Mouse (Mus musculus) erythroblast, embryonic 14.5 days (primary cell): ENCODE results near the gene Cdc14a. TPM values are rescaled to one million over a fixed set of nuclear protein-coding genes. Genes with fewer than 3 reads are reported as not detected.

Experiments
- H3K27me3 ChIP-seq: 2 replicates; pipeline ENCODE4 v1.6.1; 2012; ENCODE audit warnings: inconsistent platforms; ENCODE audit not compliant: control insufficient read depth
- H3K36me3 ChIP-seq: 2 replicates; pipeline ENCODE4 v1.6.1; 2012; ENCODE audit warnings: mild to moderate bottlenecking, inconsistent platforms; ENCODE audit not compliant: control insufficient read depth
- H3K4me1 ChIP-seq: 2 replicates; pipeline ENCODE4 v1.6.1; 2012; ENCODE audit warnings: inconsistent platforms; ENCODE audit not compliant: control insufficient read depth
- H3K4me3 ChIP-seq: replicated peaks from 2 replicates; pipeline ENCODE3; 2012; ENCODE audit warnings: moderate library complexity, mild to moderate bottlenecking, inconsistent platforms
- H3K9me3 ChIP-seq: 2 replicates; pipeline ENCODE4 v1.6.1; 2012; ENCODE audit warnings: low read length, inconsistent platforms, mixed read lengths; ENCODE audit not compliant: control insufficient read depth
- GATA1 ChIP-seq: IDR thresholded peaks from 2 replicates; pipeline ENCODE4 v1.6.1; 2012; ENCODE audit warnings: low read length, inconsistent platforms, mixed read lengths
- TAL1 ChIP-seq: IDR thresholded peaks from 3 replicates; pipeline ENCODE4 v1.6.1; 2012; ENCODE audit warnings: low read length, inconsistent platforms, mixed read lengths
- polyA plus RNA-seq: library from polyadenylated mRNA; stranded (reverse); fragments of >175 nt; gene quantifications from 2 replicates; pipeline ENCODE4 v1.2.3, GENCODE M21; 2012

The Cdc14a gene
- polyA plus RNA-seq, 1 experiment = 0.25 TPM

DNA sequence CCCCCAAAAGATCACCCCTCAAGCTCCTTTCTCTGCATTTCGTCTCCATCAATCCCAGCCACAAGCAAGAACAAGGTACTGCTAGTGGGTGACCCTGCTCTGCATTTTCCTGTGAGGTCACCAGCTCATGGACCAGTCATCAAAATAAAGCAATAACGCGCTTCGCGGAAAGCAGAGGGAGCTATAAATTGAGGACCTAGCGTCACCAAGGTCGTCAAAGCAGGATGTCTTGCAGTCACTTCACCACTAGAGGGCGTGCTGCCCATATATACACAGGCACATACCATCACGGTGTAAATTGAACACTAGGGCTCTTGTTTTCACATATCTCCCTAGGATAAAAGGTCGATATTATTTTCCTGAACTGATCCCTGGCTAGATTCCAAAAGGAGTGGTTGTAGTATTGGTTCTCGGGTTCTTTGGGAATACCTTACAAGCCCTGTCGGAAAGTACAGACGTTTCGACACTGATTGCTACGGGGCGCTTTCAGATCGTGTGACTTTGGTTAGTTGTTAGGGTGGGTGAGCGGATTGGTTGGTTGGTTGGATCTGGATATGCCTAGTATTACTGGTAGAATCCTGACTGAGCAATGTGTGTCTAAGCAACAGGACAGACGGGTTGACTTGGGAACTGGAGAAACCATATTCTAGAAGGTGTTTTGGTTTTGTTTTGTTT, 82.7 kb downstream of the Cdc14a start:
- H3K4me3 ChIP-seq = peak overlapping the region; percentile 9
- TF ChIP-seq GATA1 (no peak), TAL1 (no peak)
- no peaks in the 10 kb centered on the region for H3K9me3 ChIP-seq
- no peaks in the 10 kb centered on the region for H3K27me3 ChIP-seq
- H3K36me3 ChIP-seq = peaks cover 2% of the 10 kb centered on the region; the same call in 1 of the 2 replicates
- H3K4me1 ChIP-seq = peaks cover 7% of the 10 kb centered on the region

DNA sequence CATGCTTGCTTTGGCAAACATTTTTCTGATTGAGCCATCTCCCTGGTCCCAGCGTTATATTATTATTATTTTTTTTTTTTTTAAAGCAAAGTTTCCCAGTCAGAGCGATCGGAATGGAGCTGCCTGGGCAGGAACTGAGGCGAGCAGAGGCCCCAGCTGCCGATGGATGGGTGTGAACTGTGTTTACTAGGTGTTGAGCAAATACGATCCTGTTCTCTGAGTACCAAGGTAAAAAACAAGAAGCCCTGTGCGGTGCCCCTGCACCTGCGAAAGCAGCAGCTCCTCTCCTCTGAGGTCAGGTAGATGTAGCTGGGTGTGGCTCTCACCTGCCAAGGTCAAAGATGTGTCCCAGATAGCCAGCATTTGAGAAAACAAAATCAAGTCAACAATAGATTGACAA, 83.6 kb downstream of the Cdc14a start:
- no peaks in the 10 kb centered on the region for H3K27me3 ChIP-seq
- H3K4me1 ChIP-seq = peaks cover 7% of the 10 kb centered on the region
- H3K36me3 ChIP-seq = no peaks in the 10 kb centered on the region; the same call in 1 of the 2 replicates
- TF ChIP-seq TAL1 (no peak), GATA1 (no peak)
- no peak overlapping the region for H3K4me3 ChIP-seq
- H3K9me3 ChIP-seq = no peaks in the 10 kb centered on the region

DNA sequence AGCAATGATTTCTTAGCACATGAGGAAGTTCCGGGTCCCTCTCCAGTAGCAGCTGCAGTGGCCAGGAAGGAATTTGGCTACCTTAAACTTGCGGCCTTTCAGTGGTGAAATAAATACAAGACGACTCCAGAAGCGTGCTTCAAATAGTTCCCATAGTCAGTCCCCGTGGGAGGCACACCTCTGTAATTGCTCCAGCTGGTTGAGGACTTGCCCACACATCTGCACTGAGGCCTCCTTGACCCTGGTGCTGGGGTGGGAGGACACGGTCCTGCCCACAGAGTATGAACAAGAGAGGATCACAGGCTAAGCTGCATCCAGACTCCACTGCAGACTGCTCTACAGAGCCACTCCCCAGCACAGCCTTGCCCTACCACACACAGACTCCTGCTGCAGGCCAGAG, 85.2 kb downstream of the Cdc14a start:
- H3K9me3 ChIP-seq = no peaks in the 10 kb centered on the region
- H3K4me3 ChIP-seq = no peak overlapping the region
- peaks cover 7% of the 10 kb centered on the region for H3K4me1 ChIP-seq
- no peaks in the 10 kb centered on the region; the same call in 1 of the 2 replicates for H3K36me3 ChIP-seq
- TF ChIP-seq TAL1 = no peak
- no peak for TF ChIP-seq GATA1
- H3K27me3 ChIP-seq = no peaks in the 10 kb centered on the region

DNA sequence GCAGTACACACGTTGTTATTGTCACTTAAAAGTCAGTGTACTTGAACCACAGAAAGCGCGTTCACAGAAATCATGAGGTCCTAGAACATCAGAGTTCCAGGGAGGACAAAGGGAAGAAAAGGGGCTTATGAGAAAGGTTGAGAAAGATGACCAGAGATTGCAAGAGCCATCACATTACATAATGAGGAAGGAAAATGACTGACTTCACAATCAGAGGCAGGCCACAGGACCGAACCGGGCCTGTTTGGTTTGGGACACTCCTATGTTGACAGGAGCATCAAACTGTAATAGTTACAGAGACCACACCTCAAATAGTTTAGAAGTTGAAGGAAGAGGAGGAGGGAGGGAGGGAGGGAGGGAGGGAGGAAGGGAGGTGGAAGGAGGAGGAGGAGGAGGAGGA, 86.0 kb downstream of the Cdc14a start:
- no peaks in the 10 kb centered on the region for H3K9me3 ChIP-seq

DNA sequence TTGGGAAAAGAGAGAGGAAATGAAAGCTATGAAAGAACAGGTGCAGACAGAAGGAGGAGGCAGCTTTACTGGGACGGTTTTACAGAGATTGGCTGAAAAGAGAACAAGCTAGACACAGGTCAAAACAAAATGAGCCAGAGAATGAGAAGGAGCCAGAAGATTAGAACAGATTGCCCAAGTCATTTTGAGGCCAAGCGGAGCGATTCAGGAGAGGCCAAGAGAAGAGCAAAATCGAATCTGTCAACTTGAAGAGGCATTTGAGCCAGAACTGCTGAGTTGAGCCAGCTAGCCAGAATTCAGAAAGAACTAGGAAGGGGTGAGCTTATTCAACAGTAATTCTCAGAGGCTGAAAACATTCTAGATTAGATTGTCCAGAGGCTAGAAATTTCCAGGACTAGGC, 88.8 kb downstream of the Cdc14a start:
- no peak overlapping the region for H3K4me3 ChIP-seq
- 0 out of 2 replicates have a peak, but pooled peaks cover 2% of the 10 kb centered on the region for H3K36me3 ChIP-seq
- no peaks in the 10 kb centered on the region for H3K27me3 ChIP-seq
- TF ChIP-seq GATA1 (no peak), TAL1 (no peak)
- no peaks in the 10 kb centered on the region for H3K9me3 ChIP-seq
- no peaks in the 10 kb centered on the region for H3K4me1 ChIP-seq

More for the DNA sequence above, 86.0 kb downstream of the Cdc14a start:
- TF ChIP-seq GATA1 (no peak), TAL1 (no peak)
- Histone ChIP-seq H3K27me3 (no peaks in the 10 kb centered on the region), H3K4me3 (no peak overlapping the region), H3K4me1 (peaks cover 7% of the 10 kb centered on the region), H3K36me3 (no peaks in the 10 kb centered on the region)

DNA sequence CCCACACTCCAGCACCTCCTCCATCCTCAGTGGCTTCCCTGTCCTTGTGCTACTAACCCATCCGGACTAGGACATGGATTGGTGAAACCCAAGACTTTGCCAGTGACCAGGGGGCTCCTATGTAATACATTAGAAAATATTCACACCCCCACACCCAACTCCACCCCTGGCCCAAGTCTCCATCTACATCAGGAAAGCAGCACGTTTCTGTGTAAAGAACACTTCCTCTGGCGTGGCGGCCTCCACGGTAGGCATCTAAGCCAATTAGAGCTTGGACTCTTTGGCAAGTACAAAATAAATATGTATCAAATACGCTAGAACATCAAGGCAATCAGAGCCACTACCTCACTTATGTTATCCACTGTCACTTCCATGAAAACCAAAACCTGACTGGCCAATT, 90.1 kb downstream of the Cdc14a start:
- Histone ChIP-seq H3K9me3 (no peaks in the 10 kb centered on the region), H3K4me1 (no peaks in the 10 kb centered on the region), H3K4me3 (no peak overlapping the region), H3K36me3 (0 out of 2 replicates have a peak, but pooled peaks cover 2% of the 10 kb centered on the region), H3K27me3 (no peaks in the 10 kb centered on the region)
- TF ChIP-seq GATA1 (no peak), TAL1 (no peak)

DNA sequence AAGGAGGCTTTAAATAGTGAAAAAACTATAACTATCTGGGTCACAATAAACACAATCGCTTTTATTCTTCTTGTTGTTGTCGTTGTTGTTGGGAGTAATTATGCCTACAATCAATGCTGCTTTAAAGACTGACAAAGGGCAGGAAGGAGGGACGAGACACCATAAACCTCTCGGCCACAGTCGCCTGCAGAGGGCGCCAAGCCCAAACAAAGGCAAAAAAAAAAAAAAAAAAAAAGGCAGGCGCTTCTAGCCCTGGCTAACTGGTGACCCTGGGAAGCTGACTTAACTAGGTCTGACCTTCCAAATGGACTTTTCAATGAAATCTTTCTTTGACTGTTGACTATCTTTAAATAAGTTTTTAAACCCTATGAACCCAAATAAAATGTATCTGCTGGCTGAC, 90.6 kb downstream of the Cdc14a start:
- Histone ChIP-seq H3K4me3 (no peak overlapping the region), H3K9me3 (no peaks in the 10 kb centered on the region), H3K36me3 (0 out of 2 replicates have a peak, but pooled peaks cover 3% of the 10 kb centered on the region), H3K4me1 (no peaks in the 10 kb centered on the region), H3K27me3 (no peaks in the 10 kb centered on the region)
- TF ChIP-seq TAL1 (no peak), GATA1 (no peak)

DNA sequence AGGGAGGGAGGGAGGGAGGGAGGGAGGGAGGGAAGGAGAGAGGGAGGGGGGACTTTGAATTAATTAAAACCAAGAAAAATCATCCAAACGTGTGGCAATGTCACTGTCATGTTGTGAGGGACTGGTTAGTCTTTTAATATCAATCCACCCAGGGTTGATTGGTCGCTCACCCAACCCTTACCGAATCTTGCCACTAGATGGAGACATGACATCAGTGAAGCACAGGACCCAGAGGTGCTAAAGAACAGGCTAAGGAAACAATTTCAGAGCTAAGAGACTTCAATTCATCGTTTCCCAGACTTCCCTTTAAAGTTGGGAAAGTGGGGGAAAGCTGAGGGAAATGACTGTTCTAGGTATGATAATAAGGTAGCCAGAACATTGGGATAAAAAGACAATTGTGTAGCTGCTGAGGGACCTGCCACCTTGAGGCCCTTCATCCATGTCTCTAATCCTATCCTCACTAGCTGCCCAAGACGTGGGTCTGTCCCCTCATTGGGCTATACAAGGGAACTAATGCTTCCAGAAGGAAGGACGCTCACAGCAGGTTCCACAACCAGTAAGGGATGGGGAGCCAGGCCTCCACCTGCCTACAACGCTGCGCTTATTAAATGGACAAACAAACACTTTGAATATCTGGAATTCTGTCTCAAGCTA, 91.9 kb downstream of the Cdc14a start:
- H3K4me3 ChIP-seq = no peak overlapping the region
- no peaks in the 10 kb centered on the region for H3K9me3 ChIP-seq
- H3K4me1 ChIP-seq = peaks cover 6% of the 10 kb centered on the region

DNA sequence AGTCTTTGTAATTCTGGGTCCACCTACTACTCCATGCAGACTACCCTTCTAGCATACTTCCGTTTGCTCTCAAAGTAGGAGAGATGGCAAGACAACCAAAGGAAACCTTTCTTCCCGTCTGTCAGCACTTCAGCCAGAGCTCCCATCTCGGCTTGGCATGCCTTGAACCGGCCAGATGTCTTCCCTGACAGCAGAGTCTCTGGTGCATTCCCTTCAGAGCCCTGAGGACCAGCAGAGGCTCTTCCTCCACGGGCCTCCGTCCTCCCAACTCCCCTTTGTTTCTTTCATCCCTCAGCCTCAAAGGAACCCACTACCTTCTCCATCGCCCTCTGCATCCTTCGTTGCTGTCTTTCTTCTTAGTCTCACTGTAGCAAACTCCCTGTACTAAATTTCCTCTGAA, 93.9 kb downstream of the Cdc14a start:
- Histone ChIP-seq H3K4me1 (peaks cover 8% of the 10 kb centered on the region), H3K4me3 (no peak overlapping the region), H3K27me3 (no peaks in the 10 kb centered on the region), H3K9me3 (no peaks in the 10 kb centered on the region), H3K36me3 (0 out of 2 replicates have a peak, but pooled peaks cover 6% of the 10 kb centered on the region)
- TF ChIP-seq GATA1 = no peak
- TF ChIP-seq TAL1 = no peak

More for the DNA sequence above, 91.9 kb downstream of the Cdc14a start:
- Histone ChIP-seq H3K36me3 (0 out of 2 replicates have a peak, but pooled peaks cover 6% of the 10 kb centered on the region), H3K27me3 (no peaks in the 10 kb centered on the region)
- TF ChIP-seq GATA1 (no peak), TAL1 (no peak)
